Mouse (Mus musculus) hindbrain, embryonic 13.5 days (tissue): Measurements from ENCODE around the gene Nars2. TPM values are rescaled to one million over a fixed set of nuclear protein-coding genes. Genes with fewer than 3 reads are reported as not detected.

ENCODE experiments used
- ATAC-seq: fragments of 200-750 bp; cut with Nextera tagmentation; 2 replicates; pipeline ENCODE4 v1.8.0; 2017; ENCODE audit warnings: moderate TSS enrichment; ENCODE audit not compliant: low FRiP score
- H3K27ac ChIP-seq: fragments of 300-500 bp; sonication (generic); 2 replicates; pipeline ENCODE4 v1.5.1; 2015; ENCODE audit warnings: inconsistent platforms, mild to moderate bottlenecking, moderate library complexity
- H3K27me3 ChIP-seq: fragments of 300-500 bp; sonication (generic); 2 replicates; pipeline ENCODE4 v1.6.1; 2015; ENCODE audit warnings: mild to moderate bottlenecking, inconsistent platforms
- H3K36me3 ChIP-seq: fragments of 300-500 bp; sonication (generic); 2 replicates; pipeline ENCODE4 v1.6.1; 2015; ENCODE audit warnings: mild to moderate bottlenecking, inconsistent platforms
- H3K4me1 ChIP-seq: fragments of 300-500 bp; sonication (generic); replicated peaks from 2 replicates; pipeline ENCODE4 v1.6.1; 2015; ENCODE audit warnings: inconsistent platforms
- H3K4me2 ChIP-seq: fragments of 300-500 bp; sonication (generic); 2 replicates; pipeline ENCODE4 v1.6.1; 2015; ENCODE audit warnings: inconsistent platforms, mild to moderate bottlenecking, moderate library complexity
- H3K4me3 ChIP-seq: fragments of 300-500 bp; sonication (generic); 2 replicates; pipeline ENCODE4 v1.5.1; 2015; ENCODE audit warnings: mild to moderate bottlenecking, inconsistent platforms
- H3K9ac ChIP-seq: fragments of 300-500 bp; sonication (generic); 2 replicates; pipeline ENCODE4 v1.6.1; 2015; ENCODE audit warnings: mild to moderate bottlenecking, inconsistent platforms
- H3K9me3 ChIP-seq: fragments of 300-500 bp; sonication (generic); 2 replicates; pipeline ENCODE4 v1.6.1; 2016; ENCODE audit warnings: inconsistent platforms
- WGBS: fragments of 180-500 bp; shearing (Covaris S2); methylation state at CpG from one replicate; pipeline ENCODE4 v1.1.7; 2015; 5-methylcytosine and 5-hydroxymethylcytosine counted together
- polyA plus RNA-seq: library from polyadenylated mRNA; unstranded; fragments of >200 nt; fragmentation: Nextera tagmentation; extraction: Ambion mirVana; gene quantifications from 2 replicates; pipeline ENCODE4 v1.2.1, GENCODE M21; 2015

Nars2 gene
- polyA plus RNA-seq, result 17.5 and 17.6 TPM in 2 replicates

GRCm38 (mm10) chr7:96951281-96952051 is at the start of gene Nars2:
Gene Nars2 (plus strand): TSS chr7:96951505.
- ATAC-seq, result peak; percentile 100
- WGBS, result under 1% methylated on average over 62 of the region's 62 CpGs
- peak within 1 kb of the TSS; percentile 88 for H3K27ac ChIP-seq

DNA sequence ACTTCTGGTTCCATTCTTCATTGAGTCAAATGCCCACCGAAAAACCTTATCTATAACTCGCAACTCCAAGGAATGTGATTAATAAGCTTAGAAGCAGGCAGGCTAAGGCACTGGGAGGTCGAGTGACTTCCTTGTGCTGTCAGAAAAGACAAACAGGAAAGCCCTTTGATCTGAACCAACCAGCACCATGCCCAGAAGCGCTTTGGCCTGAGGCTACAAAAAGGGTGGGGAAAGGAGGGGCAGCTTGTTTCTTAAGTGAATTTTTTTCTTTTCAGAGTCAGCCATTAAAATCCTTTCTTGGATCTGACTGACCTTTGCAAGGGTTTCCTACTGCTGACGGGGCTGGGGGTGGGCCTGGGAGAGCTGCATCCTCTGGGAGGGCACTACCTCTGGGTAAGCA is 49.1 kb upstream of the Nars2 start:
- Histone ChIP-seq H3K9ac (no peak overlapping the region), H3K27ac (no peak overlapping the region), H3K4me1 (peaks cover 49% of the 10 kb centered on the region), H3K9me3 (no peaks in the 10 kb centered on the region), H3K36me3 (peaks cover 10% of the 10 kb centered on the region), H3K4me3 (no peak overlapping the region), H3K27me3 (0 out of 2 replicates have a peak, but pooled peaks cover 4% of the 10 kb centered on the region), H3K4me2 (no peak overlapping the region)
- WGBS, result 62% methylated on average over 5 of the region's 5 CpGs
- no peak for ATAC-seq

More at GRCm38 (mm10) chr7:96951281-96952051, at the start of gene Nars2:
- Histone ChIP-seq H3K9me3 (no peaks in the 10 kb centered on the region), H3K27me3 (no peaks in the 10 kb centered on the region), H3K4me1 (peaks cover 13% of the 10 kb centered on the region), H3K9ac (peak within 1 kb of the TSS; percentile 87), H3K36me3 (no peaks in the 10 kb centered on the region), H3K4me2 (peak within 1 kb of the TSS; percentile 77), H3K4me3 (peak within 1 kb of the TSS; percentile 85)

DNA sequence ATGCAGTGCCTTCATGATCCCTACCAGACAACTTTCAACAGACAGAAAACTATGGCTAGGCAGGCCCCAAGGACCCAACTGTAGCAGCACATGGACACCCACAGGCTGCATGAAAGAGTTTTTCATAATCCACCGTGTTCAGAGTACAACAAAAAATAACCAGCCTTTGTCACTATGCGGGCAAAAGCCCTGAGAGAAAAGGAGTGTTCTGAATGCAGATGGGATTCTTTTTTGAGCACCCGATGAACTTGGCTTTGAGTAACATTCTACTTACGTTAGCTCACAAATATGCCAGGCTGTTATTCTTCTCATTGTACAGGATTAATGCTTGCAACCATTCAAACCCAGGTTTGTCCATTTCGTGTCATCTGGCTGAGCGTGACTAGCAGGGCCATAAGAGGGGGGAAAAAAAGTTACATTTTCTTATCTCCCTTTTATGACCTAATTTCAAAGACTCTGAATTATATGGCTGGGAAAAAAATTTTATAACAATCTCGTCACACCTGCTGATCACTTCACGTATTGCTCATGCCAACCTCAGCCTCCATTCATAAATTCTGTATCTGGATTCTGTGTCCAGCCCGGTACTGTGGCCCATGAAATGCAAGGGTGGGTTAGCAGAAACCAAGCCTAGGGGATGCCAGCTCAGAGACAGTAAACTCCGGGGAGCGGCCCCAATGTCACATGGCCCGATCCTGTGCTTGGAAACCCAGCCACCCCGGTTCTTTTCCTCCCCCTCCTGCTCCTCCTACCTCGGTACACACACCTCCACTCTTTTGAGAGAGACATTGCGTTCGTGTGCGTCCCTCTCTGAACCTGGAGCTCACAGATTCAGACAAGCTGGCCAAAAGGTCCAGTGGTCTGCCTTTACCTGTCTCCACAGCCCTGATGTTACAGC is 48.0 kb upstream of the Nars2 start:
- no peak for ATAC-seq
- Histone ChIP-seq H3K4me2 (no peak overlapping the region), H3K9ac (no peak overlapping the region), H3K27me3 (0 out of 2 replicates have a peak, but pooled peaks cover 4% of the 10 kb centered on the region), H3K4me3 (no peak overlapping the region), H3K9me3 (no peaks in the 10 kb centered on the region), H3K36me3 (peaks cover 10% of the 10 kb centered on the region), H3K27ac (0 out of 2 replicates have a peak overlapping the region, but pooled peaks have one; percentile 13), H3K4me1 (peaks cover 56% of the 10 kb centered on the region)
- 75% methylated on average over 17 of the region's 17 CpGs for WGBS

DNA sequence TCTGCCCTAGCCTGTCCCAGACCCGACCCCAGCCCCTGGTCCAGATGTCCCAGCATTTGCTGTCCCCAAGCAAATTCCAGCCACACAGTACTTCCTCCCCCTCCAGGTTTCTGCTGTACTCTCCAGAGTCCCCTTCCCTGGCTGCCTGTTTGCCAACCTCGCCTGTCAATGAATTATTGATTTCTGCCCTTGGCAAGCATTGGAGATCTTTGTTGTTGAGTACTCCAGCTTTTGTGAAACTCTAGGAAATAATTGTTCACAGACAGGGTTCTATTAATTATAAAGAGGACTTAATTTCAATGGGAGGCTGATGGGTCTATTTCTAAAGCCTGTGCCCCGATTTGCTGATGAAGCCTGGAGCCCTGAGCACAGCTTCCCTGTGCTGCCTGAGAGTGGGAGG is 46.9 kb upstream of the Nars2 start:
- 31% methylated on average over 3 of the region's 3 CpGs for WGBS
- 0 out of 2 replicates have a peak overlapping the region, but pooled peaks have one; percentile 4 for H3K27ac ChIP-seq
- peaks cover 54% of the 10 kb centered on the region for H3K4me1 ChIP-seq
- H3K4me3 ChIP-seq, result no peak overlapping the region
- peaks cover 10% of the 10 kb centered on the region for H3K36me3 ChIP-seq
- no peak overlapping the region for H3K9ac ChIP-seq
- no peak overlapping the region for H3K4me2 ChIP-seq
- H3K9me3 ChIP-seq, result no peaks in the 10 kb centered on the region
- ATAC-seq, result 0 out of 2 replicates have a peak, but pooled peaks have one; percentile 11
- 0 out of 2 replicates have a peak, but pooled peaks cover 4% of the 10 kb centered on the region for H3K27me3 ChIP-seq

DNA sequence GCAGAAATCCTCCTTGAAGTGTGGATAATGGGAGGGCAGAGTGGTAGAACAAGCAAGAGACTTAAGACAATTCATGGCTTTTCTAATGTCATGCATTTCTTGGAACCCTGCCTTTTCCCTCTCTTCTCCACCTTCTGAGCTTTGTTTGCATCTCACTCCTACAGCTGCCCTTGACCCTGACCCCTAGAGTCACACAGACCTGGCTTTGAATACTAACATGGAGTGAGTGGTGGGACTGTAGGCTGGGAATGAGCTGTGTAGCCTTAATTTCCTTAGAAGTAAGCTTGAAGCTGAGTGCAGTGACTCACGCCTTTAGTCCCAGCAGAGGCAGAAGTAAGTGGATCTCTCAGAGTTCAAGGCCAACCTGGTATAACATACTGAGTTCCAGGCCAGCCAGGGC is 46.4 kb upstream of the Nars2 start:
- Histone ChIP-seq H3K9ac (no peak overlapping the region), H3K9me3 (no peaks in the 10 kb centered on the region), H3K4me2 (no peak overlapping the region), H3K27ac (no peak overlapping the region; the same call in 1 of the 2 replicates), H3K4me3 (no peak overlapping the region), H3K36me3 (peaks cover 10% of the 10 kb centered on the region), H3K27me3 (0 out of 2 replicates have a peak, but pooled peaks cover 6% of the 10 kb centered on the region), H3K4me1 (peaks cover 56% of the 10 kb centered on the region)
- 88% methylated on average over 1 of the region's 1 CpGs for WGBS
- no peak for ATAC-seq

- H3K27me3 ChIP-seq, result 0 out of 2 replicates have a peak, but pooled peaks cover 6% of the 10 kb centered on the region
- WGBS, result 50% methylated on average over 3 of the region's 3 CpGs
- H3K4me3 ChIP-seq, result no peak overlapping the region
- ATAC-seq, result no peak
- no peak overlapping the region for H3K27ac ChIP-seq
- no peaks in the 10 kb centered on the region for H3K9me3 ChIP-seq
- H3K4me1 ChIP-seq, result peaks cover 57% of the 10 kb centered on the region
- H3K36me3 ChIP-seq, result peaks cover 10% of the 10 kb centered on the region
- no peak overlapping the region for H3K4me2 ChIP-seq
- H3K9ac ChIP-seq, result no peak overlapping the region
Measured at GRCm38 (mm10) chr7:96905422-96905821, 45.9 kb upstream of the Nars2 start.

DNA sequence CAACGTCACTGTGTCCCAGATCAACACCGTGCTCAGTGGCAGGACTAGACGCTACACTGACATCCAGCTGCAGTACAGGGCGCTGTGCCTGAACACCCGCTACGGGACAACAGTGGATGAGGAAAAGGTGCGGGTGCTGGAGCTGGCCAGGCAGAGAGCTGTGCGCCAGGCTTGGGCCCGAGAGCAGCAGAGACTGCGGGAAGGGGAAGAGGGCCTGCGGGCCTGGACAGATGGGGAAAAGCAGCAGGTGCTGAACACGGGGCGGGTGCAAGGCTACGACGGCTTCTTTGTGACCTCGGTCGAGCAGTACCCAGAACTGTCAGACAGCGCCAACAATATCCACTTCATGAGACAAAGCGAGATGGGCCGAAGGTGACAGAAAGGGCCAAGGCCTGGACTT is 45.1 kb upstream of the Nars2 start:
- Histone ChIP-seq H3K4me2 (no peak overlapping the region), H3K9me3 (no peaks in the 10 kb centered on the region), H3K27me3 (0 out of 2 replicates have a peak, but pooled peaks cover 10% of the 10 kb centered on the region), H3K4me1 (peaks cover 57% of the 10 kb centered on the region), H3K36me3 (peaks cover 10% of the 10 kb centered on the region), H3K4me3 (no peak overlapping the region), H3K9ac (no peak overlapping the region), H3K27ac (no peak overlapping the region)
- ATAC-seq, result no peak
- WGBS, result 72% methylated on average over 20 of the region's 20 CpGs

- ATAC-seq, result no peak
- Histone ChIP-seq H3K9me3 (no peaks in the 10 kb centered on the region), H3K36me3 (peaks cover 6% of the 10 kb centered on the region), H3K4me1 (peaks cover 48% of the 10 kb centered on the region), H3K4me3 (no peak overlapping the region), H3K9ac (no peak overlapping the region; the same call in 1 of the 2 replicates), H3K4me2 (no peak overlapping the region), H3K27ac (peak overlapping the region; percentile 61), H3K27me3 (peaks cover 16% of the 10 kb centered on the region)
- 55% methylated on average over 16 of the region's 16 CpGs for WGBS
Measured at GRCm38 (mm10) chr7:96907971-96908680, 43.2 kb upstream of the Nars2 start.

DNA sequence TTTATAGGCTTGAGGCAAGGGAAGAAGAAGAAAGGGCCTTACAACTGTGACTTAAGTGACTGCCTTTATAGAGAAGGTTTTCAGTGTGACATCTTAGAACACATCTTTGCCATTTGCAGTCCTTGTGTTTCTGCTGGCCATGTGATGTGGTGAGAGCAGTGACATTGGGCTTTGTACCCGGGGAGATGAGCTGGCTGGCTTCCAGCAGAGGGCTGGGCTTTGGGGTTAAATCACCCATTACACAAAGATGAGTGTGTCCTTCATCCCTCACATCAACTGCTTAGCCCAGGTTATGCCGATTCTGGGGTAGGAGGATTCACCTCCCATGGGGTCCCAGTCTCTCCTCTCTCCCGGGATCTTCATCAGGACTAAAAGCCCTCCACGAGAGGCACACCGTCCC is 41.4 kb upstream of the Nars2 start:
- Histone ChIP-seq H3K27ac (no peak overlapping the region), H3K4me3 (no peak overlapping the region), H3K9ac (no peak overlapping the region), H3K4me2 (no peak overlapping the region), H3K27me3 (peaks cover 16% of the 10 kb centered on the region), H3K36me3 (peaks cover 6% of the 10 kb centered on the region), H3K4me1 (peaks cover 36% of the 10 kb centered on the region), H3K9me3 (no peaks in the 10 kb centered on the region)
- 64% methylated on average over 5 of the region's 5 CpGs for WGBS
- no peak for ATAC-seq

DNA sequence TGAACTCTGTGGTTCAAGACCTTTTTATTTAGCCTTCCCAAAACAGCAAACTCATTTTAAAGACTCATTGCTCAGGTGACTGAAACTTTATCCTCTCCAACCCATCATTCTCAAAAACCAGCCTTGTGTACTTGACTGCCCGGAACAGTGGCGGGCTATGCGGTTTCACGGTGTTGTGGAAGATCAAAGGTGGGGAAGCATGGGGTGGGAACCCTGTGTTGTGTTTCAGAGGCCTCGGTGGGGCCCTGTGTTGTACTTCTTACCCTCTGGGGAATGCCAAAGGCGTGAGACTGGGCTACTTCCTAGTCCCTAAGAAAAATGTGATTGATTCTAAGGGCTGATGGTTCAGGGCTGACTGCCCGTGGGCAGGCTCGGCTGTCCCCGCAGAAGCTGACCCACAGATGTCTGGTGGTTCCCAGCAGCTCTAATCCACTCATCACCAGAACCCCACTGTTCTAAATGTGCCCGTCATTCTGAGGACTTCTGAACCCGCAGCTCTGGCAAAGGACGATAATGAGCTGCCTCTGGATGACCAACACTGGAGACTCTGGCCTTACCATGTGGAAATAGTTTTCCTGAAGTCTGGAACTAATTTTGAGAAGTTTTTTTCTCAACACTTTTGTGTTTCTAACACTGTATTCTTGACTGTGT is 40.9 kb upstream of the Nars2 start:
- Histone ChIP-seq H3K36me3 (peaks cover 6% of the 10 kb centered on the region), H3K27me3 (peaks cover 16% of the 10 kb centered on the region), H3K27ac (no peak overlapping the region), H3K4me1 (peaks cover 32% of the 10 kb centered on the region), H3K9me3 (no peaks in the 10 kb centered on the region), H3K4me2 (no peak overlapping the region), H3K4me3 (no peak overlapping the region), H3K9ac (no peak overlapping the region)
- WGBS, result 65% methylated on average over 12 of the region's 12 CpGs
- no peak for ATAC-seq

DNA sequence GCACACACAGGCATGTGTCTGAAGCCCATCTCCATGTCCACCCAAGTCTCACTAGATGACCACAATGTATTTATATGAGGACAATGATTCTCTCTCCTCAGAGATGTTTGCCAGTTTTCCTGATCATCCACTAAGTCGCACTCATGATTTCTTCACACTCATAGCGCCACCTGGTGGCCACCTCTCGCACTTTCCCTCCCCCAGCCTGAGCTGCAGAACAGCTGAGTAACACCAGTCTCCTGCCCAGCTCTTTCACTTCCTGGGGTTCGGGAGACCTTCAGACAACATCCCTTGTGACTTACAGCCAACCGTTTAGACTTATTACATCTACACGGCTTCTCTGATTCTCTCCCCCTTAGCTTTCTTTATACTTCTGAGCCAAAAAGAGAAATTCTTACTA is 37.3 kb upstream of the Nars2 start:
- Histone ChIP-seq H3K4me2 (no peak overlapping the region), H3K9me3 (no peaks in the 10 kb centered on the region), H3K27me3 (peaks cover 16% of the 10 kb centered on the region), H3K4me3 (no peak overlapping the region), H3K27ac (no peak overlapping the region), H3K9ac (no peak overlapping the region), H3K36me3 (no peaks in the 10 kb centered on the region), H3K4me1 (peaks cover 10% of the 10 kb centered on the region; the same call in 1 of the 2 replicates)
- WGBS, result 13% methylated on average over 6 of the region's 6 CpGs
- ATAC-seq, result peak; percentile 52
